Mouse (Mus musculus): ENCODE results near the gene Tymp. TPM values are rescaled to one million over a fixed set of nuclear protein-coding genes. Genes with fewer than 3 reads are reported as not detected.

Gene Tymp
- total RNA-seq, 1 experiment = 0.94 TPM

DNA sequence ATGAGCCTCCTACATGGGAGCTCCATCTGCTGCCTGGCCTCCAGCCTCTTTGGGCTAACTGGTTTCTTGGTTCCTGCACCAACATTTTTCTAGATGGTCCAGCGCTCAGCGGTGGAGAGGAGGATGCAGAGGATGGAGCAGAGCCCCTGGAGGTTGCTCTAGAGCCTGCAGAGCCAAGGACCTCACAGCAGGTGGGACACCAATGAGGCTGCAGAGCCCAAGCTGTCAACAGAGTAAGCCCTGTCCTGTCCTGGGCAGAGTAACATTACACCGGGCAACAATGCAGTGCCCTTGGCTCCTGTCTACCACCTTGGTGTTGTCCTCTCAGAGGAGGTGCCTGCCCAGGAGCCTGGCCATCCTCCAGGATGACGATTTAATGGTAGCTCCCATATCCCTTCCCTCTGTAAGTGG, 11.7 kb downstream of the Tymp start:
- in situ Hi-C loops (cut with MboI; ENCODE audit: low sequenced_read_pairs in 2 of 2, unreplicated experiment in 2 of 2) = no loop called here
- Histone ChIP-seq H3K9me3 (ENCODE audit: control insufficient read depth, insufficient read depth, low read depth, low read length) (no peaks in the 10 kb centered on the region), H3K36me3 (ENCODE audit: control insufficient read depth, insufficient read depth, low read length, poor library complexity, severe bottlenecking) (peaks cover 85% of the 10 kb centered on the region), H3K9ac (ENCODE audit: insufficient read depth, low read depth, low read length, poor library complexity, severe bottlenecking) (no peak overlapping the region), H3K4me3 (ENCODE audit: insufficient read depth in 1 of 2, low read depth in 1 of 2, low read length in 2 of 2, poor library complexity in 1 of 2, severe bottlenecking in 1 of 2) (no peak overlapping the region), H3K4me1 (ENCODE audit: control insufficient read depth in 2 of 2, insufficient read depth in 2 of 2, low read length in 2 of 2, poor library complexity in 1 of 2) (no peaks in the 10 kb centered on the region; a peak in 1 of 4 replicates), H3K27ac (ENCODE audit: insufficient read depth, low read depth, low read length, poor library complexity, severe bottlenecking) (no peak overlapping the region)
- TF ChIP-seq MAFK (IDR thresholded peaks at IDR 0.05; ENCODE audit: insufficient read depth, low read depth, low read length) = no peak
- TF ChIP-seq HCFC1 (IDR thresholded peaks at IDR 0.05; ENCODE audit: borderline replicate concordance, insufficient read depth, low read length) = no peak
- no peak for TF ChIP-seq CHD2 (IDR thresholded peaks at IDR 0.05; ENCODE audit: low read depth, low read length)
- TF ChIP-seq ZC3H11A (IDR thresholded peaks at IDR 0.05; ENCODE audit: borderline replicate concordance, low read depth, low read length) = no peak
- TF ChIP-seq ZNF384 (IDR thresholded peaks at IDR 0.05; ENCODE audit: low read depth, low read length) = no peak
- no peak for DNase-seq (ENCODE audit: low read depth, low spot score)

DNA sequence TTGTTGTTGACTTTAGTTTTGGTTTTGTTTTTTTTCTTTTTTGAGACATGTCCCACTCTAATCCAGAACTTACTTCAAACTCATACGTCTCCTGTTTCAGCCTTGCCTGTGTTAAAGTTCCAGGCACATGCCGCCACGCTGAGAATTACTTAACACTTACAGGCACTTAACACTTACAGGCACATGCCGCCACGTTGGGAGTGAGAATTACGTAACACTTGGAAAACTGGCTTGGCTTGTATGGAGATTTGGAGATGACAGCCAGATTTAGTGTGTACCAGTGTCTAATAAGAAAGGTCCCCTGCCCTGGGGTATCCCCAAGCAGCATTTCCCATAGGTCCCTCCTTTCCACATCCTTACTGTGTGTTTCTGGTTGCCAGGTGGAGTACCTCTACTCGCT, 13.8 kb downstream of the Tymp start:
- Histone ChIP-seq H3K4me3 (ENCODE audit: insufficient read depth in 1 of 2, low read depth in 1 of 2, low read length in 2 of 2, poor library complexity in 1 of 2, severe bottlenecking in 1 of 2) (no peak overlapping the region), H3K9me3 (ENCODE audit: control insufficient read depth, insufficient read depth, low read depth, low read length) (no peaks in the 10 kb centered on the region), H3K9ac (ENCODE audit: insufficient read depth, low read depth, low read length, poor library complexity, severe bottlenecking) (no peak overlapping the region), H3K27ac (ENCODE audit: insufficient read depth, low read depth, low read length, poor library complexity, severe bottlenecking) (no peak overlapping the region), H3K4me1 (ENCODE audit: control insufficient read depth in 2 of 2, insufficient read depth in 2 of 2, low read length in 2 of 2, poor library complexity in 1 of 2) (peaks cover 0 to 2% of the 10 kb centered on the region in 2 experiments; a peak in 1 of 4 replicates), H3K36me3 (ENCODE audit: control insufficient read depth, insufficient read depth, low read length, poor library complexity, severe bottlenecking) (peaks cover 75% of the 10 kb centered on the region)
- no peak for DNase-seq (ENCODE audit: low read depth, low spot score)
- TF ChIP-seq ZC3H11A (IDR thresholded peaks at IDR 0.05; ENCODE audit: borderline replicate concordance, low read depth, low read length) (no peak), ZNF384 (IDR thresholded peaks at IDR 0.05; ENCODE audit: low read depth, low read length) (no peak), CHD2 (IDR thresholded peaks at IDR 0.05; ENCODE audit: low read depth, low read length) (no peak), MAFK (IDR thresholded peaks at IDR 0.05; ENCODE audit: insufficient read depth, low read depth, low read length) (no peak), HCFC1 (IDR thresholded peaks at IDR 0.05; ENCODE audit: borderline replicate concordance, insufficient read depth, low read length) (no peak)
- in situ Hi-C loops (cut with MboI; ENCODE audit: low sequenced_read_pairs in 2 of 2, unreplicated experiment in 2 of 2) = no loop called here

DNA sequence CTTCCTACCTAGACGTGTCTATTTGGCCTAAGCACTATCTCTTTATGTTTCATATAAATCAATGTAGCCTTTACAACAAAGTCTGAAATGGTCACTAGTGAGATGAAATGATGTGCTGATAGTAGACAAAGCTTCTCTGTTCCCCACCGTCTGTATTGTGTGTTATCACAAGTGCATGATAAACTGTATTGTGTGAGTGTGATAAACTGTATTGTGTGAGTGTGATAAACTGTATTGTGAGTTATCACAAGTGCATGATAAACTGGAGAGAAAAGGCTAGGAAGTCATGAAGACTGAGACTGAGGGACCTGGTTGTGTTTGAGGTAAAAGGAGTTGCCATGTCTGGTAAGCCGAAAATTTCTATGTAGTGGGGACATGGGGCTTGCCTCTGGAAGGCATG, 18.1 kb downstream of the Tymp start:
- H3K9ac ChIP-seq (ENCODE audit: insufficient read depth, low read depth, low read length, poor library complexity, severe bottlenecking) = no peak overlapping the region
- in situ Hi-C loops (cut with MboI; ENCODE audit: low sequenced_read_pairs in 2 of 2, unreplicated experiment in 2 of 2) = no loop called here
- peaks cover 47% of the 10 kb centered on the region for H3K36me3 ChIP-seq (ENCODE audit: control insufficient read depth, insufficient read depth, low read length, poor library complexity, severe bottlenecking)
- no peak for TF ChIP-seq MAFK (IDR thresholded peaks at IDR 0.05; ENCODE audit: insufficient read depth, low read depth, low read length)
- TF ChIP-seq ZC3H11A (IDR thresholded peaks at IDR 0.05; ENCODE audit: borderline replicate concordance, low read depth, low read length) = no peak
- TF ChIP-seq HCFC1 (IDR thresholded peaks at IDR 0.05; ENCODE audit: borderline replicate concordance, insufficient read depth, low read length) = no peak
- H3K4me3 ChIP-seq (ENCODE audit: insufficient read depth in 1 of 2, low read depth in 1 of 2, low read length in 2 of 2, poor library complexity in 1 of 2, severe bottlenecking in 1 of 2) = no peak overlapping the region
- H3K27ac ChIP-seq (ENCODE audit: insufficient read depth, low read depth, low read length, poor library complexity, severe bottlenecking) = no peak overlapping the region
- no peaks in the 10 kb centered on the region for H3K9me3 ChIP-seq (ENCODE audit: control insufficient read depth, insufficient read depth, low read depth, low read length)
- H3K4me1 ChIP-seq (ENCODE audit: control insufficient read depth in 2 of 2, insufficient read depth in 2 of 2, low read length in 2 of 2, poor library complexity in 1 of 2) = peaks cover 0 to 12% of the 10 kb centered on the region in 2 experiments; a peak in 2 of 4 replicates
- no peak for DNase-seq (ENCODE audit: low read depth, low spot score)

DNA sequence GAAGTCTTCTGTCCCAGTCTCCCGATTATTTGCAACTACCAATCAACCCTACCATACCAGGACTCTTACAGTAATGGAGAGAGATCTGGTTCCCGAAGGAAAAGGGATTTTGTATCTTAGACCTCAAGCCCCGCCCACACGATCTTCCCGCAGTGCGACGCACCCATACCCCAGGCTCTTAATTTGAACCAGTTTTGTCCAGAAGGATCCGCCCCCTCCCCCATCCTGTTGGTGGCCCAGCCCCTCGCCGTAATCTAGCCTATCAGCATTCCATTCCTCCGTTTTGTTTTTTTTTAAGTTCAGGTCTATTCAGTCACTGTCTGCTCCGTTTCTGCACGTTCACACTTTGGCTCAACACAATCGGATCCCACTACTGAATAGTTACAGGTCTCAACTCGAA, 20.5 kb downstream of the Tymp start:
- TF ChIP-seq CHD2 (IDR thresholded peaks at IDR 0.05; ENCODE audit: low read depth, low read length) = peak; percentile 71; the same call in 1 of the 2 replicates
- peak; percentile 69; the same call in 1 of the 2 replicates for TF ChIP-seq HCFC1 (IDR thresholded peaks at IDR 0.05; ENCODE audit: borderline replicate concordance, insufficient read depth, low read length)
- TF ChIP-seq MAFK (IDR thresholded peaks at IDR 0.05; ENCODE audit: insufficient read depth, low read depth, low read length) = no peak
- TF ChIP-seq ZNF384 (IDR thresholded peaks at IDR 0.05; ENCODE audit: low read depth, low read length) = peak; percentile 95
- Histone ChIP-seq H3K9ac (ENCODE audit: insufficient read depth, low read depth, low read length, poor library complexity, severe bottlenecking) (peak overlapping the region; percentile 98; the same call in 1 of the 2 replicates), H3K4me1 (ENCODE audit: control insufficient read depth in 2 of 2, insufficient read depth in 2 of 2, low read length in 2 of 2, poor library complexity in 1 of 2) (peaks cover 0 to 27% of the 10 kb centered on the region in 2 experiments; a peak in 2 of 4 replicates), H3K27ac (ENCODE audit: insufficient read depth, low read depth, low read length, poor library complexity, severe bottlenecking) (peak overlapping the region; percentile 91; the same call in 1 of the 2 replicates), H3K4me3 (ENCODE audit: insufficient read depth in 1 of 2, low read depth in 1 of 2, low read length in 2 of 2, poor library complexity in 1 of 2, severe bottlenecking in 1 of 2) (peak overlapping the region; percentile 90 to 98), H3K36me3 (ENCODE audit: control insufficient read depth, insufficient read depth, low read length, poor library complexity, severe bottlenecking) (peaks cover 48% of the 10 kb centered on the region), H3K9me3 (ENCODE audit: control insufficient read depth, insufficient read depth, low read depth, low read length) (no peaks in the 10 kb centered on the region)
- in situ Hi-C loops (cut with MboI; ENCODE audit: low sequenced_read_pairs in 2 of 2, unreplicated experiment in 2 of 2) = no loop called here
- peak; percentile 97 for DNase-seq (ENCODE audit: low read depth, low spot score)
